Comparison of ENCODE assay signal across 25 mouse cellular contexts in the genomic region with DNA sequence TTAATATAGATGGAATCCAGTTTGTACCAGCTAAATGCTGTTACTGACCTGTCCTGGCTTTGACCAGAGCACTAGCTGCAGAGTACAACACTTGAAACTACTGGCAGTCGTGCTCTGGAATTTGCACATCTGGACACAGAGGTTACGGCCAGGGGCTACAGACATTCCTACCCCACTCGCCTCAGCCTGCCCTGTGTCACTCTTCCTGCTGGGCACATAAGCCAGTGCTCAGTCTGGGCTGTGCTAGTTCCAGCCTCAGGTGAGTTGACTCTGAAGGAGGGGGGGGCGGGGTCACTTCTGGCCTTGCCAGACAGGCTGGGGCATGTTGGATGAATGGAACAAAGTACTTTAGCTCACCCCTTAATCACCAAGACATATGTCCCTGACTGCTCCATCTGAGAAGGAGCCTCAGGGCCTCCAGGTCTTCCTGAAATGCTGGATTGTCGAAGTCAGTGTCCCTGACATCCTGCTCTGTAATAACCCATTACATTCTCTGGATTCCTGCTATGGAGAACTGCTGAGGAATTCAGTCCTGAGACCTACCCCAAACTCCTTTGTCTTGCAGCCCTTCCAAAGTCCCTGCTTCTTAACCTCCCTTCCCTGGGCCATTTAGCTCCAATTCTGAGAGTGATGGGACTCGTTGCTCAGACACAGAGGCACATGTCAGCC. TPM values are rescaled to one million over a fixed set of nuclear protein-coding genes. Genes with fewer than 3 reads are reported as not detected.
DNase-seq lines count a peak whose midpoint lies in the region; ATAC-seq and TF ChIP-seq lines count a peak whose summit lies in the region.
"Had no signal": no experiment of that assay in that cellular context is flagged by ENCODE, and none has a peak within 500 bp of the region (broad histone marks: within the 10 kb centered on the region; RNA-seq: fewer than 3 reads in every experiment).

No protein-coding gene starts in this region.

- WGBS in embryonic facial prominence, embryonic 10.5 days: 42% methylated on average over 6 of the region's 6 CpGs

- H3K4me1 ChIP-seq in embryonic facial prominence, embryonic 10.5 days: 0 out of 2 replicates have a peak, but pooled peaks cover 5% of the 10 kb centered on the region
- H3K4me1 ChIP-seq: forebrain, embryonic 13.5 days; liver, embryonic 12.5 days had no signal

- no peaks in the 10 kb centered on the region for H3K9me3 ChIP-seq in embryonic facial prominence, embryonic 10.5 days
- H3K9me3 ChIP-seq: heart, embryonic 15.5 days; liver, embryonic 12.5 days had no signal

- ATAC-seq in granulocyte monocyte progenitor cell, adult 5-6 weeks (replicated peaks; ENCODE audit: poor library complexity, severe bottlenecking): no peak
- ATAC-seq: forebrain, embryonic 13.5 days; hindbrain, postnatal 0 days; liver, embryonic 12.5 days; liver, postnatal 0 days; midbrain, embryonic 16.5 days had no signal

- H3K36me3 ChIP-seq in embryonic facial prominence, embryonic 10.5 days (replicated peaks): no peaks in the 10 kb centered on the region
- H3K36me3 ChIP-seq: heart, embryonic 15.5 days; liver, embryonic 12.5 days had no signal

- H3K4me3 ChIP-seq in gastrocnemius, adult 2 months: no peak overlapping the region
- H3K4me3 ChIP-seq in embryonic facial prominence, embryonic 10.5 days: no peak overlapping the region
- H3K4me3 ChIP-seq: forebrain, embryonic 13.5 days; heart, embryonic 15.5 days; liver, embryonic 12.5 days had no signal

- DNase-seq in gastrocnemius, adult 2 months: no peak
- DNase-seq in gastrocnemius, adult 18-20 months (ENCODE audit: low spot score): no peak
- peak; percentile 36 for DNase-seq in kidney, postnatal 10 days
- no peak for DNase-seq in kidney, postnatal 4 days
- DNase-seq in ES-CJ7 (ENCODE audit: low read depth, low spot score): peak; percentile 22
- DNase-seq in embryonic facial prominence, embryonic 10.5 days (ENCODE audit: low spot score): peak; percentile 39
- DNase-seq in spleen, postnatal 36 days (ENCODE audit: low spot score in 2 of 2): no peak
- DNase-seq: adrenal gland, postnatal 14 days; cerebellum, adult 11 months; cerebellum, adult 9-10 months; cerebellum, postnatal 36 days; gastrocnemius, postnatal 36 days; kidney, adult 18-20 months; kidney, postnatal 14 days; liver, postnatal 0 days; lung, postnatal 14 days; right cerebral cortex, postnatal 25 days; thymus, adult 2 months; thymus, postnatal 4 days had no signal

- TF ChIP-seq CTCF in gastrocnemius, adult 2 months (IDR thresholded peaks at IDR 0.05): no peak

- intact Hi-C loops in gastrocnemius, adult 2 months (cut with DNase I): no loop called here

- peaks cover 84% of the 10 kb centered on the region for H3K27me3 ChIP-seq in embryonic facial prominence, embryonic 10.5 days (replicated peaks; ENCODE audit: low read depth, poor library complexity, severe bottlenecking)
- H3K27me3 ChIP-seq: forebrain, embryonic 13.5 days; heart, embryonic 15.5 days had no signal

- H3K27ac ChIP-seq in gastrocnemius, adult 2 months: peak overlapping the region; percentile 3; the same call in 1 of the 2 replicates
- no peak overlapping the region for H3K27ac ChIP-seq in embryonic facial prominence, embryonic 10.5 days (replicated peaks)
- H3K27ac ChIP-seq: forebrain, embryonic 13.5 days; heart, embryonic 15.5 days; hindbrain, postnatal 0 days; liver, embryonic 12.5 days had no signal

RNA-seq across cellular contexts. Expression of a gene that starts 54.9 kb away (rescaled TPM):
- 10 to 100 TPM; 11.1 to 18.2 TPM for total RNA-seq in gastrocnemius, adult 2 months (2021)
- 10 to 100 TPM; 11.1 to 12.2 TPM for total RNA-seq in gastrocnemius, adult 18-20 months (2021)
- polyA plus RNA-seq in embryonic facial prominence, embryonic 10.5 days (2016; fragmentation: Nextera tagmentation; extraction: Ambion mirVana): 11.4 and 13.5 TPM in 2 replicates
- 5.4 and 5.7 TPM in 2 replicates for total RNA-seq in granulocyte monocyte progenitor cell, adult 5-6 weeks (2014; fragmentation: Nextera tagmentation)
- 7.6 and 9.7 TPM in 2 replicates for total RNA-seq in granulocyte monocyte progenitor cell, adult 5-6 weeks (2017)

Comparison
In these comparisons a context has a peak if more than half of its experiments do, and no peak if none do; other contexts are left out.
1. DNase-seq: peak in kidney, postnatal 10 days (single experiment), ES-CJ7 (single experiment) and embryonic facial prominence, embryonic 10.5 days (single experiment); none in gastrocnemius, adult 2 months (single experiment), gastrocnemius, adult 18-20 months (single experiment), kidney, postnatal 4 days (0 of 2) and spleen, postnatal 36 days (0 of 2).